Mouse (Mus musculus) urinary bladder, postnatal 25 days (tissue): ENCODE measurements around the gene Cdk4.

ENCODE experiments used
- DNase-seq: peaks from one replicate; pipeline ENCODE4 v3.0.0; 2022; ENCODE audit warnings: low spot score

The Cdk4 gene

GRCm38 (mm10) chr10:127063239-127063872 lies at the start of gene Cdk4:
Gene Cdk4 (plus strand): TSS chr10:127063534.
- DNase-seq, result peak; percentile 98

DNA sequence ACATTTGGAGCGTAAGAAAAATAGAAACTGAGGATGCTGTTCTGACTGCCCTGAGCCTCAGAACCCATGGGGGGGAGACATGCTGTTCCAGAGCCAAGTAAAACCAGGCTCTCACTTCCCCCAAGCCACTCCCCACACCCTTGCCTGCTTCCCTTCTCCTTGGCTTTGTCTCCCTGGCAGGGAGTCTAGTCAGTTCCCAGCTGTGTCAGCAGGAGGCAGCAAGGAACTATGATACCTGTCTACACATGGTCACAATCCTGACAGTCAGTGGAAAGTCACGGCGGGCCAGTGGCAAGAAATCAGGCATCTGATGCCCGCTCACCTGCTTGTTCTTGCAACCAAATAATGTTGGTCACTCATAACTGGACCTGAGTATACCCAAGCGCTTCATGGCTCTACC lies 46.8 kb upstream of the Cdk4 start:
- DNase-seq, result no peak

GRCm38 (mm10) chr10:127017071-127017470 lies 46.3 kb upstream of the Cdk4 start:
- no peak for DNase-seq

- no peak for DNase-seq
Measured at GRCm38 (mm10) chr10:127018422-127018821, 44.9 kb upstream of the Cdk4 start.

DNA sequence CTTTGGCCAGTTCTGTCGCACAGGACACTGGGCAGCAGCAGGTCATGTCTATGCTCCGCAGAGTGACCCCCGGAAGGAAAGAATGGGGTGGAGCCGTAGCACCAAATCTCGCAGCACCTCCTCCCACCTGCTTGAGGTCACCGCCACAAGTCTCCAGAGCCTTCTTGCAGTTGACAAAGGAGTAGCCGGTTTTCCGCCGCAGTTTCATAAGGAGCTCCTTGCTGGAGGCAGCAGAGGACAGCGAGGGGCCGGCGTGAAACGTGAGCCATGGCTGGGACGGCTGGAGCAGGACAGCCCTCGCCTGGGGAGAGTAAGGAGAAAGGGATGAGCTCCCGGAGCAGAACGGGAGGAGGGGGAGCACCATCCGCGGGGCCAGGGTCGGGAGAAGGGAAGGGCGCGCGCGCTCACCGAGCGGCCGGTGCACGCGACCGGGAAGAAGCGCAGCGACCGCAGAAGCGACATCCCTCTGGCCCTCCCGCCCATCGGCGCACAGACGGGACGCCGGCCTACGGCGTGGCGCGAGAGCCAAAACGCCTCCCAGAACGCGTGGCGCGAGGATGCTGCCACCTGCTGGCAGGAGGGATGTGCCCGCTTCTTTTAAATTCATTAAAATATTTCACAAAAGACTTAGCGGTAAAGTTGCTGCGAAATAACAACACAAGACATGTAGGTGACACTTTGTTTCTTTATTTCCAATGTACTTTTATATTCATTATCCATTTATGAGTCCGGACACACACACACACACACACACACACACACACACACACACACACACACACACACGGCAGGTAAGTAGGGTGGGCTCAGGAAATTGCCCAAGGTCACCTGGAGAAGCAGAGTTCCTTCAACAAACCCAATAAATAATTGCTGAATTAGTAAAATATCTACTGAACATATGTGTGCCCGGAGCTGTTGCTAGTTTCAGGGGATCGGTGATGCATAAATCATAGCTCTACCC lies 32.7 kb upstream of the Cdk4 start, which contains the start of gene Tsfm:
TSS of gene Tsfm (minus strand) at position 505 of the 961 bp plus-strand sequence.
- peak; percentile 97 for DNase-seq

DNA sequence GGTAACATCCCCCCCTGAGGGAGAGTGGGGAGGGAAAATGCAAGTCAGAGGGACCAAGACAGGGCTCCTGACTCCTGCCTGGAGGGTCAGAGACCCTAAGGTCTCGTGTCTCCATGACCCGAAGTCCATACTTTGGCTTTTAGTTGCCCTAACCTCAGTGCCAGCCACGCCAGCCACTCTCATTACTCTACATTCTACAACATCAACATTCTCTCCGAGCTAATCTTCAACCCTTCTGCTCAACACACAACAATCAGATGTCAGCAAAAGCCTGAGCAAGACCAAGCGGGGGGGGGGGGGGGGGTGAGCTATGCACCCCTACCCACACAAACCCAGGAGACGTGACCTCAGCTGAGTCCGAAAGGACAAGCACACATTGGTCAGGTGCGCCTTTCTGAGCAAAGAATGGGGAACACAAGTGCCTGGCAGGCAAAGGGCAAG lies 30.0 kb upstream of the Cdk4 start:
- DNase-seq, result no peak

- DNase-seq, result no peak
Measured at GRCm38 (mm10) chr10:127036273-127036672, 27.1 kb upstream of the Cdk4 start.

GRCm38 (mm10) chr10:127037641-127038040 lies 25.7 kb upstream of the Cdk4 start:
- DNase-seq, result no peak

GRCm38 (mm10) chr10:127040569-127041214 lies 22.6 kb upstream of the Cdk4 start:
- DNase-seq, result no peak

DNA sequence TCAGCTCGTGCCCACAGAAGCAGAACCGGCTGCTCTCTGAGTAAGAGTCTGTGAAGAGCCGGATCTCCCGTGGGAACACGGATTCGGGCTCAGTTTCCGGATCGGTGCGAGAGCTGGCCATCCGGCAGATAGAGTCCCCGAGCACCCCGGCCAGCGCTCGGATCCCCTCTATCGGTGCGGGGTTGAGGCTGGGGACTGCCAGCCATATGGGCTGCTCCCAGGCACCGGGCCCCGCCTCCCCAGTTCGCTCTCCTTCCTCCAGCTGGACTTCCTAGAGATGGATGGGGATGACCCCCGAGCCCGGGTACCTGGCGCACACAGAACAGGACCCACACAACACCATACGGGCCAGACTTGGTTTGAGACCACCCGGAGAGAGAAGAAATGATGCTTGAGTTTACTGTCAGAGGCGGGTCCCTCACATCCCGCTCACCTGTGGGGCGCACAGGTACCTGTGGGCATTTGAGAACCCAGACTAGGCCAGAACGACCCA lies 22.0 kb upstream of the Cdk4 start, which contains the start of the genes Mettl1 and Eef1akmt3:
TSS of gene Mettl1 (plus strand) at position 141 of the 493 bp plus-strand sequence.
TSS of gene Eef1akmt3 (minus strand) at position 240 of the 493 bp plus-strand sequence.
- peak; percentile 49 for DNase-seq

GRCm38 (mm10) chr10:127041774-127042338 lies 21.5 kb upstream of the Cdk4 start:
- peak; percentile 84 for DNase-seq

GRCm38 (mm10) chr10:127042468-127043115 lies 20.7 kb upstream of the Cdk4 start:
- DNase-seq, result no peak

GRCm38 (mm10) chr10:127043187-127043586 lies 20.1 kb upstream of the Cdk4 start:
- no peak for DNase-seq

DNA sequence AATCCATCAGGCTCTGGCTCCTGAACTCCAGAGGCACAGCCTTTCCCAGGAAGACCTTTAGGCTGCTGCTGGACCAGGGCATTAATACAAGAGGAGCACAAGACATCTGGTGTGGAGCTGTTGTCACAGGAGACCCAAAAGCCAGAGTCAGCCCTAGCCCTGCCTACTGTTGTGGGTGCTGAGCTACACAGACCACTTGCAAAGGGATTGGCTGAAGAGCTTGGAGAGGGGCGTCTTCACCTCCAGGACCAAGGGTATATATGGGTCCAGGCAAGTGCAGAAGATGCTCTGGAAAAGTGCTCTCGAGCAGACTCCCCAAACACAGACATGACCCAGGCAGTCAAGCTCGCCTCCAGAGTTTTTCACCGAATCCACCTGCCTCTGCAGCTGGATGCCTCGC lies 15.4 kb upstream of the Cdk4 start, which contains the start of gene Cyp27b1:
TSS of gene Cyp27b1 (plus strand) at position 297 of the 400 bp plus-strand sequence.
- no peak for DNase-seq

DNA sequence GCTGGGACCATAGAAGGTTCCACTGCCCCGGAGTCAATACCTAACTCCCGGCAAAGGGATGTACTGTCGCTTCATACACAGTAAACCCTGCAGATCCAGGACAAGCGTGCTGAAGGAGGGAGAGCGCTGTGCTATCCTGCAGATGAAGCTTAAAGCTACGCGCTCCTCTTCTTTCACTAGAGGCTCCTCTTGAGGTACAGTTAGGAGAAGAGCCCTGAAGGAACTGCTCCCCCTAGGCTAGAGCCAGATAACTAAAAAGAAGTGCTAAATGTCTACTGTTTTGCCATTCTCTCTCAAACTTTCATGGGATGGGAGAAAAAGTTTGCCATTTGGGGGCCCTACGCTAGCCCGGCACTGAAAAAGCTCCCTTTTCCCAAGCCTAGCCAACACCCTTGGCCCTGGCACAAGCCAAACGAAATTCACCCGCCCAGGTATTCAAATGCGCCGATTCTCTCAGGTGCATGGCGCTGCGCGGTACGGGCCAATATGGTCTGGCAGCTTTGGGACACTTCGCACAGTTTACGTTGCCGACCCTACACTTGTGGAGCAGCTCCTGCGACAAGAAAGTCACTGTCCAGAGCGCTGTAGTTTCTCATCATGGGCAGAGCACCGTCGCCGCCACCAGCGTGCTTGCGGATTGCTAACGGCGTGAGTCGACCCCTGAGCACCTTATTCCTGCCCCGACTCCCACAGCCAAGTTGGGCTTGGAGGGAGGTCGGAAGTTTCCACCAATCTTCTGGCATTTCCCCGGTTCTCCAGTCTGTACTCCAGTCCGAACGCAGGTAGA lies 14.5 kb upstream of the Cdk4 start:
- no peak for DNase-seq

DNA sequence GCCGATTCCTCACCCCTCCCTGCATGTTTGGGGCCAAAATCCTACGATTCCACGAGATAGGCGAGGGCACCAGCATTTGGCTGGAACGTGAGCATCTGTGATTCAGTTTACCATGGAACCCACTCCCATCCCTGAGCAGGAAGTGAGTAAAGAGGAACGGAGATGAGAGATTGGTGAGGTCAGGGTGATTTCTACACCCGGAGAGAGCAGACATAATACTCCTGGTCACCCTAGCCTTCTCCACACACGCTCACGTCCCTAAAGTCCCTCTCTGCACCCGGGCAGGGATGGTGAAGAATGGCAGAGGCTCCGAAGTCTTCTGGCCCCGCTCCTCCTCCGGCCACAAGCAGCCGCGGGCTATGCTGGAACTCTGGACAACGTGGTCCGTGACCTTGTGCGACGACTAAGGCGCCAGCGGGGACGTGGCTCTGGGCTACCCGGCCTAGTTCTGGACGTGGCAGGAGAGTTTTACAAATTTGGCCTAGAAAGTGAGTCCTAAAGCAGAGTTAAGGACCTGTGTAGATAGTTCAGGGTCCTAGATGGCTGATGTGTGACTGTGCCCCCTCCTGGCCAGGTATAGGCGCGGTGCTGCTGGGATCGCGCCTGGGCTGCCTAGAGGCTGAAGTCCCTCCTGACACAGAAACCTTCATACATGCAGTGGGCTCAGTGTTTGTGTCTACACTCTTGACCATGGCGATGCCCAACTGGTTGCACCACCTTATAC lies 13.8 kb upstream of the Cdk4 start:
- DNase-seq, result no peak

DNA sequence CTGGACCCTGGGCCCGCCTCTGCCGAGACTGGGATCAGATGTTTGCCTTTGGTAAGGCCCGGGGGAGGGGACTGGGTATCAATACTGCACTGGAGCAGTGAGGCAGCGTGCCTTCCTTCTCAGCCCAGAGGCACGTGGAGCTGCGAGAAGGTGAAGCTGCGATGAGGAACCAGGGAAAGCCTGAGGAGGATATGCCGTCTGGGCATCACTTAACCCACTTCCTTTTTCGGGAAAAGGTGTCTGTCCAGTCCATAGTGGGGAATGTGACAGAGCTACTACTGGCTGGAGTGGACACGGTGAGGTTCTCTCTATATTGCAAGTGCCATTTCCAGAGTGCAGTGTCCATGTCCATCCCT lies 13.2 kb upstream of the Cdk4 start:
- DNase-seq, result no peak

DNA sequence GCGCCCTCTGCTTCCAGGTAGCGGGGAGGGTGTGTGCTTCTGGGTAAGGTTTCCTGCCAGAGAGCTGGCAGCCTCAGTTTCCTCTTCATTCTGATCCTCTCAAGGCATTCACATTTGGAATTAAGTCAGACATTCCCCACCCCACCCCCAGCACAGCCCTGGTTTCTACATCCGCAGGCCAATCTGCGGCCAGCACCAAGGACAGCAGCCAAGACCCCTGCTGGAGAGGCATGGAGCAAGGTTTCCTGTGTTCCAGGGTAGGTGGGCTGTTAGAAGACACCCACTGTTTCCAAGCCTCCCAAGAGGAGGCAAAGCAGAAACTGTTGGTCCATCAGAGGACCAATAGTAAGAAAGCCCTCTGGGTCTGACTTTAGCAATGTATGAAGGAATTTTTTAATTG lies 8.7 kb upstream of the Cdk4 start:
- no peak for DNase-seq

DNA sequence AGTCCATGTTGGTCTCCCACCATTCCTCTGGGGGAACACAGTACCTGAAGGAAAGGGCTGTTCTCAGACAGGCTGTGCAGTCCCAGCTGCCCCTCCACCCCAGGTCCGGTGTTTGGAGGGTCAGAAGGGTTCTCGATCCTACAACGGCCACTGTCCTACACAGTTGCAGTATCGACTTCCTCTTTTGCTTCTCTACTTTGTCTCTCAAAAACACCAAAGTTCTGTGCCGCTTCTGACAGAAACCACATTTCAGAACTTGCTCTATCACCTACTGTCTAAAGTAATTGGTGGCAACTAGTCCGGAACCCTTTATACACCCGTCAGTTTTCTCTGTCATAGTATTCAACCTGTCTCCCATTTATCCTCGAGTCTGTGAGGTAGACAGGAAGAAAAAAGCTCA lies 7.9 kb upstream of the Cdk4 start:
- DNase-seq, result no peak

- DNase-seq, result no peak
Measured at GRCm38 (mm10) chr10:127056490-127056889, 6.8 kb upstream of the Cdk4 start.
